Mouse (Mus musculus): Measurements from ENCODE around the gene Tas2r144. TPM values are rescaled to one million over a fixed set of nuclear protein-coding genes. Genes with fewer than 3 reads are reported as not detected.

The Tas2r144 gene
- polyA plus RNA-seq, 1 experiment from 2014 or later, result not detected

GRCm38 (mm10) chr6:42245711-42246353 is 30.7 kb downstream of the Tas2r144 start, which contains the start of gene Gstk1:
TSS of gene Gstk1 (plus strand) at chr6:42245935.
- peak; percentile 82 for DNase-seq (ENCODE audit: low spot score)
- H3K36me3 ChIP-seq, result no peaks in the 10 kb centered on the region
- H3K4me1 ChIP-seq, result peaks cover 12% of the 10 kb centered on the region
- peaks cover 21% of the 10 kb centered on the region for H3K27me3 ChIP-seq (ENCODE audit: low read depth, poor library complexity, severe bottlenecking)
- H3K9me3 ChIP-seq (replicated peaks), result no peaks in the 10 kb centered on the region
- peak within 1 kb of the TSS; percentile 64 for H3K4me3 ChIP-seq
- peak within 1 kb of the TSS; percentile 73 for H3K27ac ChIP-seq (replicated peaks)
- 4% methylated on average over 28 of the region's 28 CpGs for WGBS

DNA sequence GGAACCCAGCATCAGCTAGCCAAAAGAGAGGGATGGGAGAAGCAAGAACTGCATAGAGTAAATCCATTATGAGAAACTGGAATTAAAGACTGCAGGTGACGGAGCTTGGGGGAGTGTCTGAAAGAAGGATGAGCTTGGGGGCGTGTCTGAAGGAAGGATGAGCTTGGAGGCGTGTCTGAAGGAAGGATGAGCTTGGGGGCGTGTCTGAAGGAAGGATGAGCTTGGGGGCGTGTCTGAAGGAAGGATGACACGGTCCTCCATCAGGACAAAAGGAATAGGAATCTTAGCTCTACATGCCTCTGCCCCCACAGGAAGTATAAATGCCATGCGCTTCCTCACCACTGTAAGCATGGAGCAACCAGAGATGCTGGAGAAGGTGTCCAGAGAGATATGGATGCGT is 32.0 kb downstream of the Tas2r144 start:
- Histone ChIP-seq H3K4me1 (peaks cover 12% of the 10 kb centered on the region), H3K27me3 (ENCODE audit: low read depth, poor library complexity, severe bottlenecking) (peaks cover 21% of the 10 kb centered on the region), H3K4me3 (peak overlapping the region; percentile 20), H3K27ac (replicated peaks) (no peak overlapping the region), H3K36me3 (no peaks in the 10 kb centered on the region), H3K9me3 (replicated peaks) (no peaks in the 10 kb centered on the region)
- 5% methylated on average over 8 of the region's 8 CpGs for WGBS
- no peak for DNase-seq (ENCODE audit: low spot score)

DNA sequence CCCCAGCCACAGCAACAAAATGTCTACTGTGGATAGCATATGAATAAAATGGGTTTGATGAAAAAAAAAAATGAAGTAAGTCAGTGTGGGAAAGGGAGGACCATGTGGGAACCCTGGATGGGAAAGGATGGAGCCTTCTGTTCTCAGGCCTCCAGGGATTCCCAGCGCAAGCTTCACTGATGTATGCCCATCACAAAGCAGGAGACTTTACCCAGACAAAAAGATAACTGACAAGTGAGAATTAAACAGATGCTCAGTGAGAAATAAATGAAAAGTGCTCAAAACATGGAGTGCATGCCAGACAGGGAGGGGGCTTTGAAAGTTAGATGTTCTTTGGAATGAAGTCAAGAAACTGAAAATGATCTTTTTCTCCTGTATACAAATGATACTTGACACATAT is 32.9 kb downstream of the Tas2r144 start:
- Histone ChIP-seq H3K4me3 (no peak overlapping the region), H3K27me3 (ENCODE audit: low read depth, poor library complexity, severe bottlenecking) (peaks cover 21% of the 10 kb centered on the region), H3K4me1 (peaks cover 12% of the 10 kb centered on the region), H3K36me3 (no peaks in the 10 kb centered on the region), H3K27ac (replicated peaks) (no peak overlapping the region), H3K9me3 (replicated peaks) (no peaks in the 10 kb centered on the region)
- DNase-seq (ENCODE audit: low spot score), result no peak
- WGBS, result 83% methylated on average over 1 of the region's 1 CpGs

- peaks cover 3% of the 10 kb centered on the region for H3K4me1 ChIP-seq
- 88% methylated on average over 4 of the region's 4 CpGs for WGBS
- H3K9me3 ChIP-seq (replicated peaks), result no peaks in the 10 kb centered on the region
- H3K4me3 ChIP-seq, result no peak overlapping the region
- H3K27me3 ChIP-seq (ENCODE audit: low read depth, poor library complexity, severe bottlenecking), result peaks cover 7% of the 10 kb centered on the region
- no peak overlapping the region for H3K27ac ChIP-seq (replicated peaks)
- no peaks in the 10 kb centered on the region for H3K36me3 ChIP-seq
- no peak for DNase-seq (ENCODE audit: low spot score)
These were observed 36.7 kb downstream of the Tas2r144 start for GRCm38 (mm10) chr6:42251791-42252190.

DNA sequence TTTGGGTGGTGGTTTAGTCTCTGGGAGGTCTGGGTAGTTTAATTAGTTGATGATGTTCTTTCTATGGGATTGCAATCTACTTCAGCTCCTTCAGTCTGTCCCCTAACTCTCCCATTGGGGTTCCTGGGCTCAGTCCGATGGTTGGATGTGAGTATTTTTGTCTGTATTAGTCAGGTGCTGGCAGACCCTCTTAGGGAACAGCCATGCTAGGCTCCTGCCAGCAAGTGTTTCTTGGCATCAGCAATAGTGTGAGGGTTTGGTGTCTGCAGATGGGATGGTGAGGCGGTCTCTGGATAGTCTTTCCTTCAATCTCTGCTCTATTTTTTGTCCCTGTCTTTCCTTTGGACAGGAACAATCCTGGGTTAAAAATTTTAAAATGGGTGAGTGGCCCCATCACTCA is 38.0 kb downstream of the Tas2r144 start:
- no peak for DNase-seq (ENCODE audit: low spot score)
- Histone ChIP-seq H3K36me3 (no peaks in the 10 kb centered on the region), H3K4me3 (no peak overlapping the region), H3K27ac (replicated peaks) (no peak overlapping the region), H3K9me3 (replicated peaks) (no peaks in the 10 kb centered on the region), H3K4me1 (0 out of 2 replicates have a peak, but pooled peaks cover 4% of the 10 kb centered on the region), H3K27me3 (ENCODE audit: low read depth, poor library complexity, severe bottlenecking) (no peaks in the 10 kb centered on the region)
- 92% methylated on average over 2 of the region's 2 CpGs for WGBS

DNA sequence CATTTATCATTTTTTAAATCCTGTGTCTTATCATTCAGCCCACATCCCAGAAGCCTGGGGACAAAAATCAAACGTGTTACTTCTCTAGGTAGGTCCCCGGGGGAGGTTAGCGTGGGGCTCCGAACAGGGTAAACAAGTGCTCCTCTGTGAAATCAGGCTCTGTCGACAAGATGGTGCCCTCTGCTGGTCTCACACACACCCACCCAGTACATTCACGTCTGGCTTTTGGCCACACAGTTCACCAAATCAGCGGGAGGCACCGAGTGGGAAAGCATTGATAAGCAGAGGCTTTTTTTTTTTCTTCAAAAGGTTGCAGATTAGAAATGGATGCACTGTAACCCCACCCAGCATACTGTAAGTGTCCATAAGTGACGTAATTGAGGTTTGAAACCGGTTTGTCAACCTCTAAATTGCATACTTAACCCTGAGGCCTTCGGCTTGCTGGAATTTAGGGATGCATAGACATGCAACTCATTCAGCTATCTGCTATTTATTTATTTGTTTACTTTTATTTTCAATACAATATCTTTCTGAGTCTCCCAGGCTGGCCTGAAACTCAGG is 42.3 kb downstream of the Tas2r144 start:
- peak; percentile 60 for DNase-seq (ENCODE audit: low spot score)
- 27% methylated on average over 11 of the region's 11 CpGs for WGBS

DNA sequence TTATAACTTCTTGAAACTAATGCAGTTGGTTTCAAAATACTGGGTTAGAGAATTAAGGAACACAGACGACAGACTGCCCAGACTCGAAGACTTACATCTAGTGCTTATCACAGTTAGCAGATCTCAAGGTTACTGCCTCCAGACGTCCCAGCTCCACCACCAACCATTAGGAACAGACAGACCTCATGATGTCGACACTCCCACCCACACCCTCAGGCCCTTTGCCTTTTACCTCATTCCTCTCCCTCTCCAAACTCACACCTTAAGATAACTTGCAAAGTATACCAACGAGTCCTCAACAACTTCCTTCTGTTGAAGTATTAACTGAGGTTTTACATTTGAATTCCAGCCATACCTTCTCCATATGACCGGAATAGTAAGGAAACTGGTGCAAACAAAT is 45.3 kb downstream of the Tas2r144 start:
- no peaks in the 10 kb centered on the region for H3K36me3 ChIP-seq
- no peak overlapping the region for H3K27ac ChIP-seq (replicated peaks)
- peaks cover 25% of the 10 kb centered on the region for H3K27me3 ChIP-seq (ENCODE audit: low read depth, poor library complexity, severe bottlenecking)
- no peaks in the 10 kb centered on the region for H3K9me3 ChIP-seq (replicated peaks)
- H3K4me3 ChIP-seq, result no peak overlapping the region
- WGBS, result 80% methylated on average over 6 of the region's 6 CpGs
- DNase-seq (ENCODE audit: low spot score), result no peak
- H3K4me1 ChIP-seq, result peaks cover 8% of the 10 kb centered on the region; the same call in 1 of the 2 replicates

More for the DNA sequence above, 42.3 kb downstream of the Tas2r144 start:
- peaks cover 14% of the 10 kb centered on the region for H3K27me3 ChIP-seq (ENCODE audit: low read depth, poor library complexity, severe bottlenecking)
- no peaks in the 10 kb centered on the region for H3K36me3 ChIP-seq
- H3K27ac ChIP-seq (replicated peaks), result no peak overlapping the region
- H3K4me3 ChIP-seq, result no peak overlapping the region
- no peaks in the 10 kb centered on the region for H3K9me3 ChIP-seq (replicated peaks)
- H3K4me1 ChIP-seq, result 0 out of 2 replicates have a peak, but pooled peaks cover 4% of the 10 kb centered on the region

GRCm38 (mm10) chr6:42261524-42262170 is 46.5 kb downstream of the Tas2r144 start, which contains the start of gene Tmem139:
TSS of gene Tmem139 (plus strand) at chr6:42261970.
- DNase-seq (ENCODE audit: low spot score), result no peak
- peaks cover 13% of the 10 kb centered on the region for H3K4me1 ChIP-seq
- H3K9me3 ChIP-seq (replicated peaks), result no peaks in the 10 kb centered on the region
- H3K36me3 ChIP-seq, result no peaks in the 10 kb centered on the region
- H3K27ac ChIP-seq (replicated peaks), result no peak within 1 kb of the TSS
- H3K4me3 ChIP-seq, result peak within 1 kb of the TSS; percentile 21; the same call in 1 of the 2 replicates
- peaks cover 25% of the 10 kb centered on the region for H3K27me3 ChIP-seq (ENCODE audit: low read depth, poor library complexity, severe bottlenecking)
- 20% methylated on average over 20 of the region's 20 CpGs for WGBS

DNA sequence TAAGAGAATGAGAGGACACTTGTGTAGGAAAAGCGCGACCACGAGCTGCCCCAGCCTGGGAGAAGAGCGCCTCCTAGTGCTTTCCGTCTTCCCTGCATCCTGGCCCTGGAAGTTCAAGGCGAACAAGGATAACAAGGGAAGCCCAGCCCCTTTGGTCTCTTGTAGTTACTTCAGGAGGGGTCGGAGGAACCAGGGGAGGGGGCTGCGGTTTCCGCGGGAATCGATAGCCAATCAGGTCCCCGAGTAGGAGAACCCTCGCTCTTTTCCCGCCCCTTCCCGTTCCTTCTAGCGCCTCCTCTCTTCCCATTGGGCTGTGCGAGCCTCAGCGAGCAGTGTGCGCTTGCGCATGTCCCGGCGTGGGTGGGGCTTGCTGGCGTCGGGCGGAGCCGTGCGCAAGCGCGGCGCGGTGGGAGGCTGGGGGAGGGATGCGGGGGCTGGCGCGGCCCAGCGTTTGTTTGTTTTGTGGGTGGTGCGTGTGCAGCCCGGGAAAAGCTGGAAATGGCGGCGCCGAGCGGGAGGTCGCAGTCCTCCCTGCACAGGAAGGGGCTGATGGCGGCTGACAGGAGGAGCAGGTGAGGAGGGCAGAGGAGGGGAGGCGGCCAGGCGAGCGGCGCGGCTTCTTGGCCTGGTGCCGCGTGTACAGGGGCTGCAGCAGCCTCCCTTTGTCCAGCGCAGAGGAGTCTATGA is 49.6 kb downstream of the Tas2r144 start, which contains the start of gene Casp2:
Gene Casp2, plus strand, starts transcription at position 360 of the 687 bp plus-strand sequence.
- H3K9me3 ChIP-seq (replicated peaks), result no peaks in the 10 kb centered on the region
- peak within 1 kb of the TSS; percentile 98 for H3K27ac ChIP-seq (replicated peaks)
- H3K27me3 ChIP-seq (ENCODE audit: low read depth, poor library complexity, severe bottlenecking), result peaks cover 25% of the 10 kb centered on the region
- peak; percentile 100 for DNase-seq (ENCODE audit: low spot score)
- peaks cover 27% of the 10 kb centered on the region for H3K36me3 ChIP-seq
- WGBS, result under 1% methylated on average over 44 of the region's 51 CpGs
- peaks cover 15% of the 10 kb centered on the region for H3K4me1 ChIP-seq
- peak within 1 kb of the TSS; percentile 85 for H3K4me3 ChIP-seq

Other genes with a start within 250 kb of the Tas2r144 start
- not detected in 2 replicates for gene Sval3, start 247.2 kb upstream of the Tas2r144 start, polyA plus RNA-seq (2016; fragmentation: Nextera tagmentation; extraction: Ambion mirVana)
- gene Sva, start 176.9 kb upstream of the Tas2r144 start, polyA plus RNA-seq (2016; fragmentation: Nextera tagmentation; extraction: Ambion mirVana), result not detected in 2 replicates
- gene Tas2r139, start 74.4 kb upstream of the Tas2r144 start, polyA plus RNA-seq (2016; fragmentation: Nextera tagmentation; extraction: Ambion mirVana), result not detected in 2 replicates
- gene Gstk1, start 30.6 kb downstream of the Tas2r144 start, polyA plus RNA-seq (2016; fragmentation: Nextera tagmentation; extraction: Ambion mirVana), result 14.3 and 17.3 TPM in 2 replicates
- 0.33 and 0.42 TPM in 2 replicates for gene Tmem139, start 46.6 kb downstream of the Tas2r144 start, polyA plus RNA-seq (2016; fragmentation: Nextera tagmentation; extraction: Ambion mirVana)
- 75.4 and 81.1 TPM in 2 replicates for gene Casp2, start 49.7 kb downstream of the Tas2r144 start, polyA plus RNA-seq (2016; fragmentation: Nextera tagmentation; extraction: Ambion mirVana)
- 1.2 and 1.7 TPM in 2 replicates for gene Clcn1, start 71.4 kb downstream of the Tas2r144 start, polyA plus RNA-seq (2016; fragmentation: Nextera tagmentation; extraction: Ambion mirVana)
- 2.2 and 2.4 TPM in 2 replicates for gene Fam131b, start 109.3 kb downstream of the Tas2r144 start, polyA plus RNA-seq (2016; fragmentation: Nextera tagmentation; extraction: Ambion mirVana)
- 84.5 and 88.1 TPM in 2 replicates for gene Zyx, start 134.3 kb downstream of the Tas2r144 start, polyA plus RNA-seq (2016; fragmentation: Nextera tagmentation; extraction: Ambion mirVana)
- 1.2 and 1.5 TPM in 2 replicates for gene Epha1, start 157.9 kb downstream of the Tas2r144 start, polyA plus RNA-seq (2016; fragmentation: Nextera tagmentation; extraction: Ambion mirVana)
- gene Tas2r143, start 184.9 kb downstream of the Tas2r144 start, polyA plus RNA-seq (2016; fragmentation: Nextera tagmentation; extraction: Ambion mirVana), result not detected in 2 replicates
- not detected in 2 replicates for gene Tas2r135, start 190.1 kb downstream of the Tas2r144 start, polyA plus RNA-seq (2016; fragmentation: Nextera tagmentation; extraction: Ambion mirVana)
- gene Tas2r126, start 219.2 kb downstream of the Tas2r144 start, polyA plus RNA-seq (2016; fragmentation: Nextera tagmentation; extraction: Ambion mirVana), result not detected in 2 replicates
- gene Olfr458, start 249.9 kb downstream of the Tas2r144 start, polyA plus RNA-seq (2016; fragmentation: Nextera tagmentation; extraction: Ambion mirVana), result not detected in 2 replicates

All from midbrain, embryonic 10.5 days (tissue).